Mouse (Mus musculus): ENCODE measurements at regions not wholly inside any gene's neighbourhood (a gene's known extent, or its start where the extent isn't known, plus 50 kb on each side); places are given as distances from the start of the nearest gene placed in this dataset.
"Not testable (repeated sequence)": the region's sequence is repeated elsewhere in the genome, so short reads cannot be mapped to it uniquely, and the experiment has no call there.

- DNase-seq (ENCODE audit: low spot score in 2 of 2): no peak
These were observed 61.8 kb upstream of the Dync1i1 start for GRCm38 (mm10) chr6:5663433-5664175.

- DNase-seq (ENCODE audit: low spot score in 2 of 2): peak; percentile 51 to 57
These were observed 80.2 kb upstream of the Dync1i1 start for GRCm38 (mm10) chr6:5645150-5645732.

- DNase-seq (ENCODE audit: low spot score in 2 of 2): no peak
These were observed 91.2 kb upstream of the Dync1i1 start for GRCm38 (mm10) chr6:5634222-5634621.

- peak; percentile 14 to 27 for DNase-seq (ENCODE audit: low spot score in 2 of 2)
These were observed 92.3 kb upstream of the Dync1i1 start for GRCm38 (mm10) chr6:5633036-5633708.

- no peak for DNase-seq (ENCODE audit: low spot score in 2 of 2)
These were observed 101.4 kb upstream of the Dync1i1 start for GRCm38 (mm10) chr6:5624085-5624484.

GRCm38 (mm10) chr6:5621582-5621981 is 103.9 kb upstream of the Dync1i1 start:
- DNase-seq (ENCODE audit: low spot score in 2 of 2): no peak

GRCm38 (mm10) chr6:5594011-5594410 is 97.9 kb upstream of the Pdk4 start:
- DNase-seq (ENCODE audit: low spot score in 2 of 2): no peak

- DNase-seq (ENCODE audit: low spot score in 2 of 2): peak; percentile 7 to 42
These were observed 93.5 kb upstream of the Pdk4 start for GRCm38 (mm10) chr6:5589635-5590034.

GRCm38 (mm10) chr6:5582923-5583525 is 86.9 kb upstream of the Pdk4 start:
- DNase-seq (ENCODE audit: low spot score in 2 of 2): no peak

- not testable (repeated sequence) for DNase-seq (ENCODE audit: low spot score in 2 of 2)
These were observed 80.8 kb upstream of the Pdk4 start for GRCm38 (mm10) chr6:5576891-5577290.

- no peak for DNase-seq (ENCODE audit: low spot score in 2 of 2)
These were observed 70.5 kb upstream of the Pdk4 start for GRCm38 (mm10) chr6:5566582-5566981.

- DNase-seq (ENCODE audit: low spot score in 2 of 2): no peak
These were observed 68.9 kb upstream of the Pdk4 start for GRCm38 (mm10) chr6:5565049-5565448.

- DNase-seq (ENCODE audit: low spot score in 2 of 2): no peak
These were observed 57.7 kb upstream of the Pdk4 start for GRCm38 (mm10) chr6:5553703-5554394.

GRCm38 (mm10) chr6:5550067-5550466 is 54.0 kb upstream of the Pdk4 start:
- no peak for DNase-seq (ENCODE audit: low spot score in 2 of 2)
